Mouse (Mus musculus): Measurements from ENCODE around the gene Coa7. TPM values are rescaled to one million over a fixed set of nuclear protein-coding genes. Genes with fewer than 3 reads are reported as not detected.

Gene Coa7
- polyA plus RNA-seq, 1 experiment from 2014 or later, result 47.1 TPM

GRCm38 (mm10) chr4:108323588-108323987 lies 4.4 kb upstream of the Coa7 start:
- Histone ChIP-seq H3K27me3 (no peaks in the 10 kb centered on the region), H3K27ac (replicated peaks) (no peak overlapping the region), H3K9me3 (no peaks in the 10 kb centered on the region), H3K4me2 (replicated peaks) (no peak overlapping the region), H3K4me3 (no peak overlapping the region), H3K36me3 (no peaks in the 10 kb centered on the region), H3K9ac (replicated peaks) (no peak overlapping the region), H3K4me1 (peaks cover 10% of the 10 kb centered on the region)
- no peak for ATAC-seq (replicated peaks)
- WGBS, result 74% methylated on average over 5 of the region's 5 CpGs

- Histone ChIP-seq H3K9ac (replicated peaks) (peak overlapping the region; percentile 68), H3K36me3 (peaks cover 3% of the 10 kb centered on the region; the same call in 1 of the 2 replicates), H3K4me1 (peaks cover 15% of the 10 kb centered on the region), H3K27ac (replicated peaks) (peak overlapping the region; percentile 96), H3K27me3 (no peaks in the 10 kb centered on the region), H3K4me2 (replicated peaks) (peak overlapping the region; percentile 53), H3K4me3 (peak overlapping the region; percentile 86), H3K9me3 (no peaks in the 10 kb centered on the region)
- ATAC-seq (replicated peaks), result peak; percentile 10; the same call in 1 of the 2 replicates
- WGBS, result 46% methylated on average over 6 of the region's 6 CpGs
Observed at GRCm38 (mm10) chr4:108327071-108327579, 815 bp upstream of the Coa7 start.

- Histone ChIP-seq H3K9ac (replicated peaks) (no peak overlapping the region), H3K4me1 (peaks cover 15% of the 10 kb centered on the region), H3K27me3 (no peaks in the 10 kb centered on the region), H3K4me3 (no peak overlapping the region), H3K9me3 (no peaks in the 10 kb centered on the region), H3K4me2 (replicated peaks) (no peak overlapping the region), H3K27ac (replicated peaks) (no peak overlapping the region), H3K36me3 (peaks cover 18% of the 10 kb centered on the region)
- 95% methylated on average over 6 of the region's 6 CpGs for WGBS
- no peak for ATAC-seq (replicated peaks)
Observed at GRCm38 (mm10) chr4:108329840-108330239, 1.9 kb downstream of the Coa7 start.

GRCm38 (mm10) chr4:108332041-108332440 lies 4.1 kb downstream of the Coa7 start:
- 84% methylated on average over 9 of the region's 9 CpGs for WGBS
- Histone ChIP-seq H3K9ac (replicated peaks) (no peak overlapping the region), H3K4me1 (peaks cover 15% of the 10 kb centered on the region), H3K4me2 (replicated peaks) (no peak overlapping the region), H3K9me3 (no peaks in the 10 kb centered on the region), H3K4me3 (no peak overlapping the region), H3K27ac (replicated peaks) (no peak overlapping the region), H3K36me3 (peaks cover 25% of the 10 kb centered on the region), H3K27me3 (no peaks in the 10 kb centered on the region)
- no peak for ATAC-seq (replicated peaks)

GRCm38 (mm10) chr4:108335413-108335812 lies 7.5 kb downstream of the Coa7 start:
- no peaks in the 10 kb centered on the region for H3K27me3 ChIP-seq
- no peak overlapping the region for H3K4me3 ChIP-seq
- peaks cover 43% of the 10 kb centered on the region for H3K36me3 ChIP-seq
- ATAC-seq (replicated peaks), result no peak
- H3K9ac ChIP-seq (replicated peaks), result no peak overlapping the region
- peaks cover 8% of the 10 kb centered on the region; the same call in 1 of the 2 replicates for H3K4me1 ChIP-seq
- H3K27ac ChIP-seq (replicated peaks), result no peak overlapping the region
- no peak overlapping the region for H3K4me2 ChIP-seq (replicated peaks)
- 88% methylated on average over 6 of the region's 6 CpGs for WGBS
- H3K9me3 ChIP-seq, result no peaks in the 10 kb centered on the region

- H3K9ac ChIP-seq (replicated peaks), result no peak overlapping the region
- no peak for ATAC-seq (replicated peaks)
- no peak overlapping the region for H3K4me2 ChIP-seq (replicated peaks)
- no peaks in the 10 kb centered on the region for H3K9me3 ChIP-seq
- H3K27ac ChIP-seq (replicated peaks), result 0 out of 2 replicates have a peak overlapping the region, but pooled peaks have one; percentile 11
- peaks cover 43% of the 10 kb centered on the region for H3K36me3 ChIP-seq
- H3K27me3 ChIP-seq, result no peaks in the 10 kb centered on the region
- no peak overlapping the region for H3K4me3 ChIP-seq
- H3K4me1 ChIP-seq, result peaks cover 8% of the 10 kb centered on the region; the same call in 1 of the 2 replicates
- 80% methylated on average over 2 of the region's 2 CpGs for WGBS
Observed at GRCm38 (mm10) chr4:108336765-108337164, 8.8 kb downstream of the Coa7 start.

- Histone ChIP-seq H3K4me2 (replicated peaks) (no peak overlapping the region), H3K27me3 (no peaks in the 10 kb centered on the region), H3K4me1 (peaks cover 8% of the 10 kb centered on the region; the same call in 1 of the 2 replicates), H3K9me3 (no peaks in the 10 kb centered on the region), H3K4me3 (no peak overlapping the region), H3K27ac (replicated peaks) (no peak overlapping the region), H3K9ac (replicated peaks) (no peak overlapping the region), H3K36me3 (peaks cover 33% of the 10 kb centered on the region)
- no peak for ATAC-seq (replicated peaks)
- WGBS, result 38% methylated on average over 3 of the region's 3 CpGs
Observed at GRCm38 (mm10) chr4:108337817-108338216, 9.9 kb downstream of the Coa7 start.

GRCm38 (mm10) chr4:108338321-108338733 lies 10.4 kb downstream of the Coa7 start:
- no peak overlapping the region for H3K4me2 ChIP-seq (replicated peaks)
- no peaks in the 10 kb centered on the region for H3K27me3 ChIP-seq
- no peak overlapping the region for H3K27ac ChIP-seq (replicated peaks)
- H3K4me1 ChIP-seq, result peaks cover 8% of the 10 kb centered on the region; the same call in 1 of the 2 replicates
- H3K4me3 ChIP-seq, result no peak overlapping the region
- no peaks in the 10 kb centered on the region for H3K9me3 ChIP-seq
- WGBS, result 56% methylated on average over 9 of the region's 9 CpGs
- H3K9ac ChIP-seq (replicated peaks), result no peak overlapping the region
- H3K36me3 ChIP-seq, result peaks cover 33% of the 10 kb centered on the region
- no peak for ATAC-seq (replicated peaks)

GRCm38 (mm10) chr4:108338811-108339210 lies 10.9 kb downstream of the Coa7 start:
- Histone ChIP-seq H3K4me1 (peaks cover 8% of the 10 kb centered on the region; the same call in 1 of the 2 replicates), H3K9ac (replicated peaks) (no peak overlapping the region; the same call in 1 of the 2 replicates), H3K27ac (replicated peaks) (no peak overlapping the region; the same call in 1 of the 2 replicates), H3K9me3 (no peaks in the 10 kb centered on the region), H3K27me3 (no peaks in the 10 kb centered on the region), H3K36me3 (peaks cover 31% of the 10 kb centered on the region), H3K4me2 (replicated peaks) (no peak overlapping the region), H3K4me3 (no peak overlapping the region)
- 47% methylated on average over 10 of the region's 10 CpGs for WGBS
- ATAC-seq (replicated peaks), result 0 out of 2 replicates have a peak, but pooled peaks have one; percentile 43

GRCm38 (mm10) chr4:108339277-108339690 lies 11.3 kb downstream of the Coa7 start:
- Histone ChIP-seq H3K9ac (replicated peaks) (no peak overlapping the region; the same call in 1 of the 2 replicates), H3K4me2 (replicated peaks) (no peak overlapping the region), H3K4me3 (no peak overlapping the region), H3K4me1 (peaks cover 8% of the 10 kb centered on the region; the same call in 1 of the 2 replicates), H3K27ac (replicated peaks) (0 out of 2 replicates have a peak overlapping the region, but pooled peaks have one; percentile 25), H3K9me3 (no peaks in the 10 kb centered on the region), H3K36me3 (peaks cover 29% of the 10 kb centered on the region), H3K27me3 (no peaks in the 10 kb centered on the region)
- 18% methylated on average over 4 of the region's 4 CpGs for WGBS
- peak; percentile 89 for ATAC-seq (replicated peaks)

- Histone ChIP-seq H3K9me3 (no peaks in the 10 kb centered on the region), H3K4me3 (no peak overlapping the region), H3K4me1 (0 out of 2 replicates have a peak, but pooled peaks cover under 1% of the 10 kb centered on the region), H3K27me3 (no peaks in the 10 kb centered on the region), H3K9ac (replicated peaks) (no peak overlapping the region), H3K36me3 (peaks cover 4% of the 10 kb centered on the region; the same call in 1 of the 2 replicates), H3K27ac (replicated peaks) (no peak overlapping the region), H3K4me2 (replicated peaks) (no peak overlapping the region)
- ATAC-seq (replicated peaks), result no peak
- WGBS, result 8% methylated on average over 7 of the region's 7 CpGs
Observed at GRCm38 (mm10) chr4:108344631-108345083, 16.7 kb downstream of the Coa7 start.

- ATAC-seq (replicated peaks), result no peak
- peaks cover 8% of the 10 kb centered on the region for H3K4me1 ChIP-seq
- no peak overlapping the region for H3K4me3 ChIP-seq
- H3K4me2 ChIP-seq (replicated peaks), result no peak overlapping the region
- no peaks in the 10 kb centered on the region for H3K36me3 ChIP-seq
- no peaks in the 10 kb centered on the region for H3K9me3 ChIP-seq
- 30% methylated on average over 5 of the region's 5 CpGs for WGBS
- H3K27me3 ChIP-seq, result no peaks in the 10 kb centered on the region
- H3K9ac ChIP-seq (replicated peaks), result no peak overlapping the region
- no peak overlapping the region for H3K27ac ChIP-seq (replicated peaks)
Observed at GRCm38 (mm10) chr4:108345826-108346225, 17.9 kb downstream of the Coa7 start.
